Mouse (Mus musculus) heart, embryonic 14.5 days (tissue): Measurements from ENCODE around the gene Fbln7. TPM values are rescaled to one million over a fixed set of nuclear protein-coding genes. Genes with fewer than 3 reads are reported as not detected.

ENCODE experiments used
- ATAC-seq: fragments of 200-750 bp; cut with Nextera tagmentation; 2 replicates; pipeline ENCODE4 v1.8.0; 2017; ENCODE audit warnings: low read depth, moderate TSS enrichment; ENCODE audit not compliant: insufficient number of reproducible peaks, insufficient read depth, low FRiP score
- H3K27ac ChIP-seq, 2 experiments: fragments of 200-500 bp in 1 of 2; fragments of 300-500 bp in 1 of 2; sonication (generic) in 1 of 2; replicated peaks in 1 of 2; 2 replicates each; pipeline ENCODE4 v1.5.1; 2012 to 2014; ENCODE audit warnings: low read depth in 2 of 2, low read length in 2 of 2, control low read depth in 1 of 2, mild to moderate bottlenecking in 1 of 2, mixed read lengths in 1 of 2; ENCODE audit not compliant: control insufficient read depth in 1 of 2, insufficient read depth in 1 of 2
- H3K27me3 ChIP-seq: fragments of 300-500 bp; sonication (generic); 2 replicates; pipeline ENCODE4 v1.6.1; 2014; ENCODE audit warnings: mild to moderate bottlenecking, low read length, control low read depth; ENCODE audit not compliant: control insufficient read depth, insufficient read depth
- H3K36me3 ChIP-seq: fragments of 300-500 bp; sonication (generic); 2 replicates; pipeline ENCODE4 v1.6.1; 2014; ENCODE audit warnings: mild to moderate bottlenecking, control low read depth, low read length, mixed read lengths; ENCODE audit not compliant: control insufficient read depth, insufficient read depth
- H3K4me1 ChIP-seq, 2 experiments: fragments of 200-500 bp in 1 of 2; fragments of 300-500 bp in 1 of 2; sonication (generic) in 1 of 2; 2 replicates each; pipeline ENCODE4 v1.6.1; 2012 to 2014; ENCODE audit warnings: low read length in 2 of 2, control low read depth in 1 of 2, mixed read lengths in 1 of 2; ENCODE audit not compliant: control insufficient read depth in 2 of 2, insufficient read depth in 2 of 2
- H3K4me2 ChIP-seq: fragments of 300-500 bp; sonication (generic); 2 replicates; pipeline ENCODE4 v1.6.1; 2014; ENCODE audit warnings: mild to moderate bottlenecking, low read length
- H3K4me3 ChIP-seq, 2 experiments: fragments of 200-500 bp in 1 of 2; fragments of 300-500 bp in 1 of 2; sonication (generic) in 1 of 2; 2 replicates each; pipeline ENCODE4 v1.5.1; 2012 to 2014; ENCODE audit warnings: low read length in 2 of 2, mild to moderate bottlenecking in 2 of 2, control low read depth in 1 of 2, low read depth in 1 of 2, moderate library complexity in 1 of 2; ENCODE audit not compliant: control insufficient read depth in 1 of 2, insufficient read depth in 1 of 2
- H3K9ac ChIP-seq: fragments of 300-500 bp; sonication (generic); 2 replicates; pipeline ENCODE4 v1.6.1; 2014; ENCODE audit warnings: mild to moderate bottlenecking, low read length
- H3K9me3 ChIP-seq: fragments of 300-500 bp; sonication (generic); 2 replicates; pipeline ENCODE4 v1.6.1; 2016; ENCODE audit warnings: low read length, control low read depth; ENCODE audit not compliant: control insufficient read depth
- WGBS: fragments of 180-500 bp; shearing (Covaris S2); extraction: QIAGEN DNeasy Blood & Tissue Kit; methylation state at CpG from one replicate; pipeline ENCODE4 v1.1.7; 2014; 5-methylcytosine and 5-hydroxymethylcytosine counted together
- polyA plus RNA-seq: library from polyadenylated mRNA; unstranded; fragments of >200 nt; fragmentation: Nextera tagmentation; extraction: Ambion mirVana; gene quantifications from 2 replicates; pipeline ENCODE4 v1.2.1, GENCODE M21; 2014

The Fbln7 gene
- polyA plus RNA-seq, 1 experiment from 2014 or later = 0.93 TPM

GRCm38 (mm10) chr2:128823893-128824292, 38.9 kb upstream of the Fbln7 start:
- Histone ChIP-seq H3K9me3 (no peaks in the 10 kb centered on the region), H3K9ac (no peak overlapping the region), H3K27me3 (no peaks in the 10 kb centered on the region), H3K4me2 (no peak overlapping the region), H3K4me3 (no peak overlapping the region), H3K27ac (no peak overlapping the region), H3K4me1 (peaks cover 0 to 8% of the 10 kb centered on the region in 2 experiments; a peak in 2 of 4 replicates), H3K36me3 (peaks cover 30% of the 10 kb centered on the region)
- no peak for ATAC-seq
- WGBS = 85% methylated on average over 5 of the region's 5 CpGs

GRCm38 (mm10) chr2:128827787-128828186, 35.0 kb upstream of the Fbln7 start:
- no peak overlapping the region for H3K4me2 ChIP-seq
- no peaks in the 10 kb centered on the region for H3K27me3 ChIP-seq
- H3K4me1 ChIP-seq = no peaks in the 10 kb centered on the region
- H3K4me3 ChIP-seq = no peak overlapping the region
- no peak overlapping the region for H3K27ac ChIP-seq
- ATAC-seq = no peak
- WGBS = 86% methylated on average over 1 of the region's 1 CpGs
- peaks cover 67% of the 10 kb centered on the region for H3K36me3 ChIP-seq
- H3K9me3 ChIP-seq = no peaks in the 10 kb centered on the region
- H3K9ac ChIP-seq = no peak overlapping the region

- ATAC-seq = no peak
- H3K27me3 ChIP-seq = no peaks in the 10 kb centered on the region
- H3K4me1 ChIP-seq = no peaks in the 10 kb centered on the region
- no peak overlapping the region for H3K9ac ChIP-seq
- peaks cover 92% of the 10 kb centered on the region for H3K36me3 ChIP-seq
- no peak overlapping the region for H3K4me3 ChIP-seq
- H3K4me2 ChIP-seq = no peak overlapping the region
- no peaks in the 10 kb centered on the region for H3K9me3 ChIP-seq
- 72% methylated on average over 3 of the region's 3 CpGs for WGBS
- H3K27ac ChIP-seq = no peak overlapping the region
Observed at GRCm38 (mm10) chr2:128832611-128833010, 30.2 kb upstream of the Fbln7 start.

GRCm38 (mm10) chr2:128833035-128833434, 29.7 kb upstream of the Fbln7 start:
- no peak for ATAC-seq
- Histone ChIP-seq H3K27me3 (no peaks in the 10 kb centered on the region), H3K4me2 (no peak overlapping the region), H3K36me3 (peaks cover 92% of the 10 kb centered on the region), H3K9ac (no peak overlapping the region), H3K4me3 (no peak overlapping the region), H3K9me3 (no peaks in the 10 kb centered on the region), H3K4me1 (no peaks in the 10 kb centered on the region), H3K27ac (no peak overlapping the region)
- WGBS = 83% methylated on average over 2 of the region's 2 CpGs

GRCm38 (mm10) chr2:128833435-128833834, 29.3 kb upstream of the Fbln7 start:
- no peak for ATAC-seq
- no peak overlapping the region for H3K9ac ChIP-seq
- no peak overlapping the region for H3K27ac ChIP-seq
- H3K27me3 ChIP-seq = no peaks in the 10 kb centered on the region
- H3K4me1 ChIP-seq = no peaks in the 10 kb centered on the region
- no peaks in the 10 kb centered on the region for H3K9me3 ChIP-seq
- H3K4me3 ChIP-seq = no peak overlapping the region
- peaks cover 90% of the 10 kb centered on the region for H3K36me3 ChIP-seq
- H3K4me2 ChIP-seq = no peak overlapping the region
- 92% methylated on average over 2 of the region's 2 CpGs for WGBS

- WGBS = 92% methylated on average over 8 of the region's 8 CpGs
- Histone ChIP-seq H3K4me3 (no peak overlapping the region), H3K4me1 (no peaks in the 10 kb centered on the region), H3K4me2 (no peak overlapping the region), H3K27ac (no peak overlapping the region), H3K27me3 (no peaks in the 10 kb centered on the region), H3K9ac (no peak overlapping the region), H3K36me3 (peaks cover 76% of the 10 kb centered on the region), H3K9me3 (no peaks in the 10 kb centered on the region)
- no peak for ATAC-seq
Observed at GRCm38 (mm10) chr2:128837531-128837930, 25.2 kb upstream of the Fbln7 start.

- Histone ChIP-seq H3K4me3 (no peak overlapping the region), H3K27me3 (no peaks in the 10 kb centered on the region), H3K27ac (no peak overlapping the region), H3K9me3 (no peaks in the 10 kb centered on the region), H3K4me2 (no peak overlapping the region), H3K36me3 (peaks cover 76% of the 10 kb centered on the region), H3K9ac (no peak overlapping the region), H3K4me1 (no peaks in the 10 kb centered on the region)
- no peak for ATAC-seq
- 98% methylated on average over 3 of the region's 3 CpGs for WGBS
Observed at GRCm38 (mm10) chr2:128838611-128839010, 24.2 kb upstream of the Fbln7 start.

- Histone ChIP-seq H3K9me3 (no peaks in the 10 kb centered on the region), H3K36me3 (peaks cover 73% of the 10 kb centered on the region), H3K27ac (no peak overlapping the region), H3K4me1 (no peaks in the 10 kb centered on the region), H3K9ac (no peak overlapping the region), H3K27me3 (no peaks in the 10 kb centered on the region), H3K4me3 (no peak overlapping the region), H3K4me2 (no peak overlapping the region)
- ATAC-seq = no peak
- 55% methylated on average over 2 of the region's 2 CpGs for WGBS
Observed at GRCm38 (mm10) chr2:128839501-128839900, 23.3 kb upstream of the Fbln7 start.
